Mouse (Mus musculus): Measurements from ENCODE around the gene Sspo. TPM values are rescaled to one million over a fixed set of nuclear protein-coding genes. Genes with fewer than 3 reads are reported as not detected.

Gene Sspo
- polyA plus RNA-seq, 1 experiment from 2014 or later, result 0.03 TPM

DNA sequence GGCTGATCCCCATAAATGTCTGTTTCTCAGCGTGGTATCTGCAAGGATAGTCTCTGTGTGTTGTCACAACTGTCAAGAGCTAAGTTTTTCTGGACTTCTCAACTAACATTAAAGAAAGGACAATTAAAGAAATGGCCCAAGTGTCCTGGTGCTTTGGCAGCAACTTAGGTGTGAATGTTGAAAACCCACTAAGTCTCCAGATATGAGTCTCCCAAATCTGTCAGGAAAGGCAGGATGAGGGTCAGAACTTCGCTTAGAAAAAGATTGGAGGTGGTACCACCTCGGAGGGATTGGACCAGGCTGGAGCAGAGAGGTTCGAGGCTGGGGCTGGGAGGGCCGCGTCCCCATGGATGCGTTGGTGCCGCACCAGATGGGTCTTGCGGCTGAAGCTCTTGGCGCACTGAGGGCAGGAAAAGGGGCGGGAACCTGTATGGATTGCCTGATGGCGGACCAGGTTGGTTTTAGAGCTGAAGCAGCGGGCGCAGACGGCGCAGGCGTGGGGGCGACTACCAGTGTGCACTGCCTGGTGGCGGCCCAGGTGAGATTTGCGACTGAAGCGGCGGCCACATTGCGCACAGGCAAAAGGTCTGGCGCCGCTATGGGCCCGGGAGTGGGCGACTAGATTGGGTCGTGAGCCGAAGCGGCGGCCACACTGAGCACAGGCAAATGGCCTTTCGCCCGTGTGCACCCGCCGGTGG, 10.2 kb upstream of the Sspo start:
- ATAC-seq (ENCODE audit: insufficient read depth), result no peak
- Histone ChIP-seq H3K4me2 (no peak overlapping the region), H3K4me1 (replicated peaks) (peaks cover 8% of the 10 kb centered on the region), H3K36me3 (replicated peaks) (peaks cover 27% of the 10 kb centered on the region; the same call in 1 of the 2 replicates), H3K9ac (no peak overlapping the region), H3K4me3 (replicated peaks) (no peak overlapping the region), H3K27ac (replicated peaks) (no peak overlapping the region), H3K27me3 (peaks cover 7% of the 10 kb centered on the region), H3K9me3 (replicated peaks) (no peaks in the 10 kb centered on the region)
- 80% methylated on average over 35 of the region's 35 CpGs for WGBS (ENCODE audit: insufficient replicate concordance)

DNA sequence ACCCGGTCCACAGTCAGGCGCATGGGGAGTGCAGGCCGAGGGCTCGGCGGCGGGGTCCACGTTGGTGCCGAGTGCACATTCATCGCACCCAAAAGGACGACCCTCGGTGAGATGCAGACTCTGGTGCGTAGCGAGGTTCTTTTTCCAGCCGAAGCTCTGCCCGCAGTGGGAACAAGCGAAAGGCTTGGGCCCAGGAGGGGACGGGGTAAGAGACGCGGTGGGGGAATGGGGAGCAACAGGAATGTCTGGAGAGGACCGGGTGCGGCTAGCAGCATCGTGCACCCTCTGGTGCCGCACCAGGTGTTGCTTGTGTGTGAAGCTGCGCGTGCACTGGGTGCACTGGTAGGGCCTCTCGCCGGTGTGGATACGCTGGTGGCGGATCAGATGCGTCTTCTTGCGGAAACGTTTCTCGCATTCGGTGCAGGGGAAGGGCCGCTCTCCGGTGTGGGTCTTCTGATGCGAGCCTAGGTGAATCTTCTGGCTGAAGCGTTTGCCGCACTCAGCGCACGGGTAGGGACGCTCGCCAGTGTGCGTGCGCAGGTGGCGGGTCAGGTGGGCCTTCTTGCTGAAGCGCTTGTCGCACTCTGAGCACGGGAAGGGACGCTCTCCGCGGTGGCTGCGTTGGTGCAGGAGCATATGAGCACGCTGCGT, 9.4 kb upstream of the Sspo start:
- Histone ChIP-seq H3K4me3 (replicated peaks) (no peak overlapping the region), H3K9ac (no peak overlapping the region), H3K4me1 (replicated peaks) (peaks cover under 1% of the 10 kb centered on the region), H3K27me3 (peaks cover 8% of the 10 kb centered on the region), H3K4me2 (no peak overlapping the region), H3K36me3 (replicated peaks) (peaks cover 27% of the 10 kb centered on the region; the same call in 1 of the 2 replicates), H3K9me3 (replicated peaks) (no peaks in the 10 kb centered on the region), H3K27ac (replicated peaks) (no peak overlapping the region)
- WGBS (ENCODE audit: insufficient replicate concordance), result 72% methylated on average over 55 of the region's 55 CpGs
- ATAC-seq (ENCODE audit: insufficient read depth), result no peak

DNA sequence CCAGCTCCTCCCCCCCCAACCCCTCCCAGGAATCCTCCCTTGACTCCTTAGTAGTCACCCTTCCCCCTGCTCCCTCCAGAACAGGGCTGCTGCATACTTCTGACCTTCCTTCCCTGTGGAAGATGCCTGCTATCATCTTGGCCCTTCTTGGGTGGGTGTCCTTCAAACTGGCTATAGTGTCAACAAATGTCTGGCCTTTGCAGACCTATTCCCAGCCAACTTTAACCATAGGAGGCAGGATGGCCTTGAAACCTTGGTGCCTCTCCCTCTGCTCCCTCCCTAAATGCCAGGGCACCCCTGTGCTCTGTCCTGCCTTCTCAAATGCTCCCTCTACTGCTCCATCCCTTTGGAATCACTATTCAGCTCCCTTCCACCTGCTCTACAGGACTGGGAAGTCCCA, 8.4 kb upstream of the Sspo start:
- no peak overlapping the region for H3K4me2 ChIP-seq
- peaks cover 27% of the 10 kb centered on the region; the same call in 1 of the 2 replicates for H3K36me3 ChIP-seq (replicated peaks)
- no peak overlapping the region for H3K27ac ChIP-seq (replicated peaks)
- no peaks in the 10 kb centered on the region for H3K9me3 ChIP-seq (replicated peaks)
- no peak overlapping the region for H3K4me3 ChIP-seq (replicated peaks)
- peaks cover 18% of the 10 kb centered on the region for H3K27me3 ChIP-seq
- no peak overlapping the region for H3K9ac ChIP-seq
- no peaks in the 10 kb centered on the region; the same call in 1 of the 2 replicates for H3K4me1 ChIP-seq (replicated peaks)
- ATAC-seq (ENCODE audit: insufficient read depth), result no peak

DNA sequence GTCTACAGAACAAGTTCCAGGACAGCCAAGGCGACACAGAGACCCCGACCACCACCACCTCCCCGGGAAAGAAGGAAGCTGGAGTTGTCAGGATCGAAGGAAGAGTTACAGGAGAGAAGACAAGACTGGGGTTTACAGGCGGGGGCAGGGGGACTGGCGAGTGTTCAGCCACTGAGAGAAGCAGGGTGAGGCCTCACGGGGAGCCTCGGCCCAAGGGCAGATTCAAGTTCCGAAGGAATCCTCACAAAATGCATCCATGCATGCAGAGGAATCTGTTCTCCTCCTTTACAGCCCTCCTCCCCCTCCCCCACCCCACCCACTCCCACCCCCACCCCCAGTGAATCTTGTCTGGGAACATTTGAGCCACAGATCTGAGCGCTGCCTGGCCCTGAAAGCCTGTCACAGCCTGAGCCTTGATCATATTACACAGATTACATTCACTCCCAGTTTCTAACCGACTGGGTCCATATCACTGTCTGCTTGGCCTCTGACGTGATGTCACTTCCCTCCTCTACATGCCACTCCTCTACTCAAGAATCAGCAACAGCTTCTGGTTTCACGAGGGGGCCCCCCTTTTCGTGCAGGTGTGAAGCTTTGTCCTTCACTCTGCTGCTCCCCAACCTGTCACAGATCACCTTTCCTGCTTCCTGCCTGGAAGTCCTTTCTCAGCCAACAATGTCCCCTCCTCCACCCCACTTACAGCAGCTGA, 7.6 kb upstream of the Sspo start:
- no peaks in the 10 kb centered on the region; the same call in 1 of the 2 replicates for H3K4me1 ChIP-seq (replicated peaks)
- WGBS (ENCODE audit: insufficient replicate concordance), result 46% methylated on average over 14 of the region's 14 CpGs
- no peak for ATAC-seq (ENCODE audit: insufficient read depth)
- no peaks in the 10 kb centered on the region for H3K9me3 ChIP-seq (replicated peaks)
- no peak overlapping the region for H3K4me2 ChIP-seq
- no peak overlapping the region for H3K27ac ChIP-seq (replicated peaks)
- no peak overlapping the region for H3K9ac ChIP-seq
- peaks cover 27% of the 10 kb centered on the region; the same call in 1 of the 2 replicates for H3K36me3 ChIP-seq (replicated peaks)
- H3K4me3 ChIP-seq (replicated peaks), result no peak overlapping the region
- peaks cover 26% of the 10 kb centered on the region for H3K27me3 ChIP-seq

DNA sequence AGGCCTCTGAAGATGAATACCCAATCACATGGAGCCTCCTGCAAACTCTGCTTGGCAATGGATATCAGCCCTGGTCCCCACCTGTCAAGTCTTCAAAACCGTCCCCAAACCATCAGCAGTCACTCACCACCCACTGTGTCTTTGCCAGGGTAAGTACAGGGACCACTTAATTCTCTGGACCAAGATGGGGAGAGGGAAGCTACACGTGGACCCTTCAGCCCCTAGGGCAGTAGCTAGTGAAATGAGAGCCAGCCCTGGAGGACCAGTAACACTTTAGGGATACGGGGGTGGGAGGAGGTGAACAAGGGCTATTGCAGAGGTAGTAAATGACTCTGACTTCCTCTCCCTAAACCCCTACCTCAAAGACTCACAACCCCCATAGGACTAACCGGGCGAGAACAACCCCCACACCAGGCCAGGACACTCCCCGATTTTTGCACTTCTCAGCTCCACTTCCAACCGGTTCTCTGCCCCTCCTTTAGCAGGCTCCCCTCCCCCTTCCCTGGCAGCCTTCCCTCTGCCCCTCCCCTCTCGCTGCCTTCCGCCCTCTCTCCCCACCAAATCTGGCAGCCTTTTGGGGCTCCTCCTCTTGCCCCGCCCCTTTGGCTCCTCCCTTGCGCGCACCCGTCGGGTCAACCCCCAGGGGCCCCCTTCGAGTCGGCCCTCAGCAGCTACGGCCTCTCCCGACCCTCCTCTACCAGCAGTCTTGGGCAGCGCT, 4.3 kb upstream of the Sspo start:
- peaks cover 47% of the 10 kb centered on the region for H3K27me3 ChIP-seq
- H3K36me3 ChIP-seq (replicated peaks), result peaks cover 19% of the 10 kb centered on the region; the same call in 1 of the 2 replicates
- peak overlapping the region; percentile 60 for H3K4me3 ChIP-seq (replicated peaks)
- no peak overlapping the region for H3K9ac ChIP-seq
- no peaks in the 10 kb centered on the region for H3K9me3 ChIP-seq (replicated peaks)
- H3K4me1 ChIP-seq (replicated peaks), result no peaks in the 10 kb centered on the region; the same call in 1 of the 2 replicates
- peak overlapping the region; percentile 29; the same call in 1 of the 2 replicates for H3K27ac ChIP-seq (replicated peaks)
- peak overlapping the region; percentile 70 for H3K4me2 ChIP-seq
- peak; percentile 75 for ATAC-seq (ENCODE audit: insufficient read depth)
- WGBS (ENCODE audit: insufficient replicate concordance), result 6% methylated on average over 19 of the region's 19 CpGs

DNA sequence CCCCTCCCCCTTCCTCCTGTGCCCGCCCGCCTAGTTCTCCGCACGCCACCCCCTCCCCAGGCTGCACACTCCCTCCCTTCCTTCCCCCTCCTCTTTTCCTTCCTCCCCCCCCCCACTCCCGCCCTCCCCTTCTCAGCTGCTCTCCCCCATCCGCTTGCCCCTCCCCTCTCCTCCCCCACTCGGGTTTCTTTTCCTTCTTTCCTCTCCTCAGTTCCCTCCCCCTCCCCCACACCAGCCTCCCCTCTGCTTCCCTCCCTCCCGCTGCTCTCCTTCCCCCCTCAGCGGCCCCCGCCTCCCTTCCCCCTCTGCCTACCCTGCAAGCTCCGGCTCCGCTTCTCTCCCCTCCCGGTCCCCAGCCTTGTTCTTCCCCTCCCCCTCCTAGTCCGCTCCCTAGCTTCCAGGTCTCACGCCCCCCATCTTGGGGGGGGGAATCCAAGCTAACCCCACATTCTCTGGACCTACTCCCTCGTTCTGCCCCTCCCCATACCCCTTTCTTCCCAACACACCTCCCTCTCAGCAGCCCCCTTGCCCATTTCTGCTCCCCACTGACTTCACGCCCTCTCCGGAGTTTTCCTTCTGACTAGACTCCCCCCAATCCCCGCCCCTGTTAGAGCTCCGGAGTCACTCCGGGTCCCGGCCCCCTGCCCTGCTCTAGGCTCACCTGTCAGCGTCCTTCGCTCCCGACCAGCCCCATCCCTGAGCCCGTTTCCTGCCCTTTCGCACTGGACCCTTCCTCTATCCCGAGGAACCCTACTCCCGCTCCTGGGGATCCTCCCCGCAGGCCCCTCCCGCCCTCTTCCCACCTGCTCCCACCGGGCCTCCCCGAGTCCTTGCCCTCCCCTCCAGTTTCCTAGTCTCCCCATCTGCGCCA, 3.5 kb upstream of the Sspo start:
- Histone ChIP-seq H3K9ac (peak overlapping the region; percentile 50), H3K27ac (replicated peaks) (peak overlapping the region; percentile 56; the same call in 1 of the 2 replicates)

DNA sequence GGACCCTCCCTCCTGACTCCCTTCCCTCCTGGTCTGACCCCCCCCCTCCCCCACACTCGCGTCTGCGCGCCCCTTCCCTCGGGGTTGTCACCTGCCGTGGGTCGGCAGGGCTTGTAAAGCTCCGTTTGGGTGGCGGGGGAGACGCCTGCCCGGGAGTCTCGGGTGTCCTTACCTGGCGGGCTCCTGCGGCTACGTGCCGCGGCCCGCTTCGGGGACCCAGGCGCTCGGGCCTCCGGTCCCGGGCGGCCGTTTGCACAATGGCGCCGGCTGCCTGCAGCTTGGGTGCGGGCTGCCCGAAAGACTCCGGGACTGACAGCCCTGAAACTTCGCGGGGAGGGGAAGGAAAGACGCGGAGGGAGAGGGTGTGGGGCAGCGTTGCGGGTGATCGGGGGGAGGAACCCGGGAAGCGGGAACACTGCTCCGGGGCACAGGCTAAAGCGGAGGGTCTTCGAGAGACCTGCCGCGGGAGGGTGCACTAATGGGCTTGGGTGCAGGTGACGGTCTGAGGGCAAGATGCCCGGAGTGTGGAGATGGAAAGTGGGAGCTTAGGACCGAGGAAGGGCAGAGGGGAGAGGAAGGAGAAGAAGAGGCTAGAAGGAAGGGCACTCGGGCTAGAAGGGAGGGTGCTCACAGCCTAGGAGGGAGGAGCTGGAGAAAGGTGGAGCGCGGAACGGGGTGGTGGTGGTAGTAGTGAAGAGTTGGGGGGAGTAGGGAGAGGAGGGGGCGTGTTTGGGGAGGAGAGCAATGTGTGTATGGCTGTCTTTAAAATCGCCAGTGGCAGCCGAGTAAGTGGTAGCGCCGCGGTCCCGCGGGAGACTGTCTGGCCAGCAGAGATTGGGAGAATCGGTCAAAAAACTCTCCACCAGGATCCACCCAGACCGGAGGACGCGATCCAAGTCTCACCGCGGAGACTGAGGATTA, 2.6 kb upstream of the Sspo start, which contains the start of gene Zfp467:
TSS of gene Zfp467 (minus strand) at position 645 of the 921 bp plus-strand sequence.
- under 1% methylated on average over 64 of the region's 65 CpGs for WGBS (ENCODE audit: insufficient replicate concordance)
- peaks cover 40% of the 10 kb centered on the region for H3K27me3 ChIP-seq
- H3K4me3 ChIP-seq (replicated peaks), result peak within 1 kb of the TSS; percentile 60
- no peak for ATAC-seq (ENCODE audit: insufficient read depth)
- peak within 1 kb of the TSS; percentile 70 for H3K4me2 ChIP-seq
- no peaks in the 10 kb centered on the region; the same call in 1 of the 2 replicates for H3K4me1 ChIP-seq (replicated peaks)
- H3K9ac ChIP-seq, result peak within 1 kb of the TSS; percentile 50
- H3K9me3 ChIP-seq (replicated peaks), result no peaks in the 10 kb centered on the region
- peaks cover 16% of the 10 kb centered on the region; the same call in 1 of the 2 replicates for H3K36me3 ChIP-seq (replicated peaks)
- peak within 1 kb of the TSS; percentile 56 for H3K27ac ChIP-seq (replicated peaks)

More for the DNA sequence above, 3.5 kb upstream of the Sspo start:
- Histone ChIP-seq H3K36me3 (replicated peaks) (peaks cover 16% of the 10 kb centered on the region; the same call in 1 of the 2 replicates), H3K4me3 (replicated peaks) (peak overlapping the region; percentile 60), H3K27me3 (peaks cover 40% of the 10 kb centered on the region), H3K4me2 (peak overlapping the region; percentile 70), H3K4me1 (replicated peaks) (no peaks in the 10 kb centered on the region; the same call in 1 of the 2 replicates), H3K9me3 (replicated peaks) (no peaks in the 10 kb centered on the region)
- under 1% methylated on average over 31 of the region's 34 CpGs for WGBS (ENCODE audit: insufficient replicate concordance)
- peak; percentile 60 for ATAC-seq (ENCODE audit: insufficient read depth)

DNA sequence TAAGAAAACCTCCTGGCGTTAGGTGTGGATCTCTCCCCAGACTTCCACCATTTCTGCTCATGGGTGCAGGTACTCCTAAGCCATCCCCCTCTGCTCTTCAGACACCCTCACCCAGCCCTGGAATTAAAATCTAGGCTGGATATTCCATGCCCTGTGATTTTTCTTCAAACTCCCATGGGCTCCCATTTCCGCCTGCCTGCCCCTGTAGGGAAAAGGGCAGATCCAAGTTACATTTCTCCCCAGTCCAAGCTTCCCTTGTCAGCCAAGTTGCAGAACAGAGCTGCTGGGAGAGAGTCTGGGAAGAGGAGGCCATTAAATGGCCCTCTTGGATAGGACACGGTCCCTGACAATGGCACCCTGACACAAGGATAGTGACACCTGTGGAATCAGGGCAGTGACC, 1.8 kb upstream of the Sspo start:
- Histone ChIP-seq H3K27ac (replicated peaks) (no peak overlapping the region), H3K9ac (no peak overlapping the region), H3K4me2 (peak overlapping the region; percentile 70), H3K27me3 (peaks cover 40% of the 10 kb centered on the region), H3K4me3 (replicated peaks) (peak overlapping the region; percentile 60; the same call in 1 of the 2 replicates), H3K9me3 (replicated peaks) (no peaks in the 10 kb centered on the region), H3K4me1 (replicated peaks) (no peaks in the 10 kb centered on the region; the same call in 1 of the 2 replicates), H3K36me3 (replicated peaks) (peaks cover 14% of the 10 kb centered on the region; the same call in 1 of the 2 replicates)
- no peak for ATAC-seq (ENCODE audit: insufficient read depth)
- 41% methylated on average over 3 of the region's 3 CpGs for WGBS (ENCODE audit: insufficient replicate concordance)

DNA sequence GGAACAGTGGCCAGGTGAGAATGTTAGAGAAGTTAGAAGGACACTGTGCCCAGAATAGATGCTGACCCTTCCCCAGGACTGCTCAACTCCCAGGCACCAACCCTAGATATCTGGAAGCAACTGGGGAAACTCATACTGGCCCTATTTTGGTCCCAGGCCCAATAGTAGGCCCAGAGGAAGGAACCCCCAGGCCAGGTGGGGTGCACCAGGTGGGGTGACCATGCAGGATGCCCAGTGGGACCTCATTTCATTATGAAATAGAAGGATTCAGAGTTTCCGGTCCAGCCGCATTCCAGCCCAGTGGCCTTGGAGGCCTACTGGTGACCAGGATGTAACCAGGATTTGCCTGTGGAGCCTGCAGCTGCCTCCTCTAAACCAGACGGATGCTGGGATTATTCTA, 1.1 kb upstream of the Sspo start:
- Histone ChIP-seq H3K36me3 (replicated peaks) (peaks cover 8% of the 10 kb centered on the region; the same call in 1 of the 2 replicates), H3K9ac (no peak overlapping the region), H3K27ac (replicated peaks) (no peak overlapping the region), H3K9me3 (replicated peaks) (no peaks in the 10 kb centered on the region), H3K4me1 (replicated peaks) (no peaks in the 10 kb centered on the region; the same call in 1 of the 2 replicates), H3K4me2 (no peak overlapping the region), H3K4me3 (replicated peaks) (no peak overlapping the region), H3K27me3 (peaks cover 40% of the 10 kb centered on the region)
- WGBS (ENCODE audit: insufficient replicate concordance), result 73% methylated on average over 3 of the region's 3 CpGs
- no peak for ATAC-seq (ENCODE audit: insufficient read depth)
